Mouse (Mus musculus) liver, postnatal 0 days (tissue): ENCODE measurements around the gene Tns1. TPM values are rescaled to one million over a fixed set of nuclear protein-coding genes. Genes with fewer than 3 reads are reported as not detected.
"Not testable (repeated sequence)": the region's sequence is repeated elsewhere in the genome, so short reads cannot be mapped to it uniquely, and the experiment has no call there.

Experiments
- ATAC-seq: fragments of 200-750 bp; cut with Nextera tagmentation; 2 replicates; pipeline ENCODE4 v1.8.0; 2017; ENCODE audit warnings: mild to moderate bottlenecking, moderate library complexity
- DNase-seq: peaks from one replicate; pipeline ENCODE4 v3.0.0-alpha.2; 2016
- H3K27ac ChIP-seq: fragments of 300-500 bp; sonication (generic); 2 replicates; pipeline ENCODE4 v1.5.1; 2014; ENCODE audit warnings: antibody characterized with exemption, moderate library complexity, mild to moderate bottlenecking, low read depth
- H3K27me3 ChIP-seq: fragments of 300-500 bp; sonication (generic); 2 replicates; pipeline ENCODE4 v1.6.1; 2014; ENCODE audit warnings: low read length, control low read depth, mixed read lengths; ENCODE audit not compliant: insufficient read depth
- H3K36me3 ChIP-seq: fragments of 300-500 bp; sonication (generic); replicated peaks from 2 replicates; pipeline ENCODE4 v1.6.1; 2014; ENCODE audit warnings: mild to moderate bottlenecking, control low read depth, low read length, moderate library complexity, mixed read lengths; ENCODE audit not compliant: insufficient read depth
- H3K4me1 ChIP-seq: fragments of 300-500 bp; sonication (generic); 2 replicates; pipeline ENCODE4 v1.6.1; 2014; ENCODE audit warnings: antibody characterized with exemption, mild to moderate bottlenecking, control low read depth; ENCODE audit not compliant: insufficient read depth
- H3K4me2 ChIP-seq: fragments of 300-500 bp; sonication (generic); 2 replicates; pipeline ENCODE4 v1.6.1; 2014; ENCODE audit warnings: low read depth, mild to moderate bottlenecking, low read length, moderate library complexity, mixed read lengths
- H3K4me3 ChIP-seq: fragments of 300-500 bp; sonication (generic); 2 replicates; pipeline ENCODE4 v1.5.1; 2014; ENCODE audit warnings: low read depth, low read length
- H3K9ac ChIP-seq: fragments of 300-500 bp; sonication (generic); replicated peaks from 2 replicates; pipeline ENCODE4 v1.6.1; 2014; ENCODE audit warnings: mild to moderate bottlenecking, moderate library complexity
- H3K9me3 ChIP-seq: fragments of 300-500 bp; sonication (generic); 2 replicates; pipeline ENCODE4 v1.6.1; 2016; ENCODE audit warnings: mild to moderate bottlenecking, control low read depth, low read length, mixed read lengths
- CTCF ChIP-seq: sonication (generic); IDR thresholded peaks from 2 replicates; pipeline ENCODE4 v1.5.1; 2016; ENCODE audit warnings: antibody characterized with exemption, low read depth
- EP300 ChIP-seq: IDR thresholded peaks from 2 replicates; pipeline ENCODE4 v1.6.1; 2016; ENCODE audit warnings: antibody characterized with exemption, low read depth, mild to moderate bottlenecking
- WGBS: fragments of 180-500 bp; shearing (Covaris S2); extraction: QIAGEN DNeasy Blood & Tissue Kit; methylation state at CpG from one replicate; pipeline ENCODE4 v1.1.7; 2014; ENCODE audit not compliant: insufficient replicate concordance; 5-methylcytosine and 5-hydroxymethylcytosine counted together
- polyA plus RNA-seq: library from polyadenylated mRNA; unstranded; fragments of >200 nt; fragmentation: Nextera tagmentation; extraction: Ambion mirVana; gene quantifications from 2 replicates; pipeline ENCODE4 v1.2.1, GENCODE M21; 2015

Gene Tns1
- polyA plus RNA-seq, 1 experiment from 2014 or later, result 12.1 TPM

DNA sequence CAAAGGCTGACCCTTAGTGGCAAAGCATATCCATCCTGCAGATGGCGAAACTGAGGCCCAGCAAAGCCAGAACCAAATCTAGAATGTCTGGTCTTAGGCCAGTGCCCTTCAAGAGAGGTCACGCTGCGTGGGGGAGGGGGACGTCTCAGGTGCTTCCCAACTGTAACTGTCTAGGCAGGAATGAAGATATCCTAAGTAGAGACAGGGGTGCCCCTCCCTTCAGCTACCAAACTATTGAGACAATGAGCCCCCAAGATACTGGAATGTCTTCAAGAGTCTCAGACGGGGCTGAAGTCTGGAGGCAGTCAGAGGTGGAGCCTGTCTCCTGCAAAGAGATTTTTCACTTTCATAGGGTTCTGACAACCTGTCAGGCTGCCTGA, 218.4 kb downstream of the Tns1 start:
- DNase-seq, result no peak
- no peaks in the 10 kb centered on the region for H3K36me3 ChIP-seq

DNA sequence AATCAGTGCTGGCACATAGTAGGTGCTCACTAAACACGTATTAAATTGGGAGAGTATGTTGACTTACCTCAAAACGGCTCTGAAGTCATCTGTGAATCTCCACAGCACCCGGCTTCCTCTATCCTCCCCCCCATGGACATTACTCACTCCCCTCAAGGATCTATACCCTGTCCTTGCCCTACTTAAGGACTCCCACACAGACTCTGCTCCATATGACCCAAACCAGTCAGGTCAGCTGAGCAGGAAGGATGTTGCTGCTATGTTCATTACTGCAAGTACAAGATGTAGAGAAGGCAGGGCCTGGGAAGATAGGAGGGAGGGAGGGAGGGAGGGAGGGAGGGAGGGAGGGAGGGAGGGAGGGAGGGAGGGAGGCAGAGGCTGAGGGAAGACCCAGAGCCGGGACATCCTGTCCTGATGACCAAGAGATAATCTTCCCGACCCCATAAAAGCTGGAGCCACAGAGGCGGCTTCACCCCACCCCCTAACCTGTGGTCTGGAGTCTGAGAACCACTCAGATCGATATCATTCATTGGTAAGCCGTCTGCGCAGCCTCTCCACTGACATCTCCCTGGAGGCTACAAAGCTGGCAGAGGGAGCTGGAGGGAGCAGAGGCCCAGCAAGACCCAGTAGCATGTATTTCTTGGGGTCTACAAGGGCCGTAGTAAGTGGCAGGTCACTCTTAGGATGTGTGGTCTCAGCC, 219.0 kb downstream of the Tns1 start:
- Histone ChIP-seq H3K4me1 (no peaks in the 10 kb centered on the region), H3K4me2 (no peak overlapping the region), H3K36me3 (no peaks in the 10 kb centered on the region), H3K4me3 (no peak overlapping the region), H3K27ac (no peak overlapping the region), H3K9me3 (no peaks in the 10 kb centered on the region), H3K27me3 (no peaks in the 10 kb centered on the region), H3K9ac (no peak overlapping the region)
- 36% methylated on average over 10 of the region's 10 CpGs for WGBS
- peak; percentile 47; the same call in 1 of the 2 replicates for ATAC-seq
- DNase-seq, result no peak
- TF ChIP-seq EP300, result no peak
- no peak for TF ChIP-seq CTCF

More for the DNA sequence above, 218.4 kb downstream of the Tns1 start:
- WGBS, result 71% methylated on average over 5 of the region's 5 CpGs
- Histone ChIP-seq H3K4me1 (no peaks in the 10 kb centered on the region), H3K9me3 (no peaks in the 10 kb centered on the region), H3K4me3 (no peak overlapping the region), H3K27me3 (no peaks in the 10 kb centered on the region), H3K27ac (no peak overlapping the region), H3K4me2 (no peak overlapping the region), H3K9ac (no peak overlapping the region)
- ATAC-seq, result no peak
- peak; percentile 9; the same call in 1 of the 2 replicates for TF ChIP-seq CTCF
- TF ChIP-seq EP300, result no peak

DNA sequence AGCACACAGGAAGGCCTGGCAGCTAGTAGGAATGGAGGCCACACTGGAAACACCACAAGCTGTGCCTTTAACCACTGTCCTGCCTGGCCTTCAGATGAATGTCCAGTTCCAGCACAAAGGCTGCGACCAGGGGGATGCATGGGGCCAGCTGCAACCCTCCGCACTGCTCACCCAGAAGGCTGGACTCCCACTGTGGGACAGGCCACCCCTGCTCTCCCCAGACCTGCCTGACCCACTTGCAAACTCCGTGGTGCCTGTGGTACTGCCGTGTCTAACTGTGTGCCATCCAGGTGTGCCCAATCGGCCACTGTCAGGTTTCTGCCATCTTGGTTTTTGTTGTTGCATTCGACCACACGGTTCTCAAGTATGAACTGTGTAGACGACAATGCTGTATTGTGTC, 219.6 kb downstream of the Tns1 start:
- Histone ChIP-seq H3K27ac (no peak overlapping the region), H3K4me2 (no peak overlapping the region), H3K36me3 (no peaks in the 10 kb centered on the region), H3K27me3 (no peaks in the 10 kb centered on the region), H3K4me3 (no peak overlapping the region), H3K4me1 (no peaks in the 10 kb centered on the region), H3K9ac (no peak overlapping the region), H3K9me3 (no peaks in the 10 kb centered on the region)
- DNase-seq (no peak), ATAC-seq (no peak)
- 74% methylated on average over 8 of the region's 8 CpGs for WGBS
- no peak for TF ChIP-seq CTCF
- TF ChIP-seq EP300, result no peak

DNA sequence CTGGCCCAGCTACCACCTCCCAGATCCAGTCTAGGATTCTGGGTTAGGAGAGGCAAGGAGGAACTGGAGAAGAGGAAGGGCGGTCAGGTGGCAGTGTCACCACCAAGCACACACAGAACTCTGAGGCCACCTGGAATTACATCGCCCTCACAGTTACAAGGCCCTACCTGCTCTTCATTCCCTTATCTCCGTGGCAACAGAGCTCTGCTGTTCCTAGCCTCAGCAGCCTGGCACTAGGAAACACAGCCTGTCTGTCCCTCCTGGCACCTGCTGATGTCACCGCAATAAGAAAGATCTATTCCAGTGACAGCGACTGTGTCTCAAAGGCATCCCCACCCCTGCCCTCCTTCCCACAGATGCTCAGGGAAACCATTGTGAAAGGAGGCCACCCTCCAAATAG, 221.2 kb downstream of the Tns1 start:
- WGBS, result 76% methylated on average over 5 of the region's 5 CpGs

DNA sequence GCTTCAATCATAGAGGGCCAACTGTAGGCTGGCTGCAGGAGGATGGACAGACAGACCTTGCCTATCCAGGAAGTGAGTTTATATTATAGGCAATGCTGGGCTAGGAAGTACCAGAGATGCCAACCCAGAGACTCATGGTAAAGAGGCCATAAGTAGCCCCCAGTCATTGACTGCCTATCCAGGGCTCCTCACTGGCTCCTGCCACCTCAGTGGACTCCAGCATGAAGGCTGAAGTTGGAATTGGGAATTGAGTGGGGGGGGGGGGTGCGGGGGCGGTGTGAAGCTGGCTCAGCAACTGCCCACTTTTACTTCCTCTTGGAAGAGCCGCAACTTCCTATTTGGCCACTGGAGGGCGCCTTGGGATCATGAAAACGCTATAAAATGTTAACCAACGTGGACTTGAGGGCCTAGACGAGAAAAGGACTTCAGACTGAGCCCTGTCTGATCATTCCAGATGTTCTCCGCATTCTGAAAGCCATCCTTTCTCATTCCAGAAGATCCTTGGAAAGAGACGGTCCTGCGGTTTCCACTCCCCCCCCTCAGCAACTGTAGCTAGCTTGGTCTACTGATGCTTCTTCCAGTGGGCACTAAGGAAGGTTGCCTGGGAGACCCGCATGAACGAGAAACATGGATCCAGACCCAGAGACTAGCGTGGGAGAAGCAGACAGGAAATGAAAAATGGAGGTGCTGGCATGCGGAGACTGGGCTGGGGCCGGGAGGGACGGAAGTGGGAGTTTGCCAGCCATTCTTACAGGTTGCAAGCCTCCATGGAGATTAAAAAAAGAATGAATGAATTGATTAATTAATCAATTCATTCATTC, 221.9 kb downstream of the Tns1 start:
- Histone ChIP-seq H3K36me3 (no peaks in the 10 kb centered on the region), H3K27ac (no peak overlapping the region), H3K27me3 (no peaks in the 10 kb centered on the region), H3K4me1 (no peaks in the 10 kb centered on the region), H3K9ac (no peak overlapping the region), H3K4me2 (no peak overlapping the region), H3K9me3 (no peaks in the 10 kb centered on the region), H3K4me3 (no peak overlapping the region)
- 20% methylated on average over 16 of the region's 16 CpGs for WGBS
- ATAC-seq, result peak; percentile 62
- TF ChIP-seq EP300 (no peak), CTCF (peak; percentile 79)
- DNase-seq, result peak; percentile 80

More for the DNA sequence above, 221.2 kb downstream of the Tns1 start:
- ATAC-seq (no peak), DNase-seq (no peak)
- Histone ChIP-seq H3K9me3 (no peaks in the 10 kb centered on the region), H3K4me3 (no peak overlapping the region), H3K9ac (no peak overlapping the region), H3K36me3 (no peaks in the 10 kb centered on the region), H3K4me1 (no peaks in the 10 kb centered on the region), H3K27ac (no peak overlapping the region), H3K27me3 (no peaks in the 10 kb centered on the region), H3K4me2 (no peak overlapping the region)
- TF ChIP-seq EP300 (no peak), CTCF (no peak)

DNA sequence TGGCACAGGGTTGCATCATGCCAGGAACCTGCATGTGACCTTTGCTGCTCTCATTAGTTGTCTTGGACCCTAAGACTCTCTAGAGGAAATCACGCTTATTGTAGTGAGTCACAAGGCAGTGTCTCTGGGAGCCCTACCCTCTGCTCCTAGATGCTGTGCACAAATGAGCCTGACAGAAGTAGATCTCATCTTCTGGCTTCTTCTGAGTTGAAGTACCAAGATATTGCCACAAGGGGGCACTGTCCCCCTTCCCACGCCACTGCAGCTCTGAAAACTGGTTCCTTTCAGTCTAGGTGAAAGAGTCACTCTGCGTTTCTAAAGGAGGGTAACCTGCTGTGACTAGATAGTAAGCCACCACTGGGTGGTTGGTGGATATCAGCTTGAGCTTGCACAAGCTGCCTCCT, 222.8 kb downstream of the Tns1 start:
- Histone ChIP-seq H3K27ac (no peak overlapping the region), H3K4me2 (no peak overlapping the region), H3K9me3 (no peaks in the 10 kb centered on the region), H3K4me1 (no peaks in the 10 kb centered on the region), H3K9ac (no peak overlapping the region), H3K36me3 (no peaks in the 10 kb centered on the region), H3K4me3 (no peak overlapping the region), H3K27me3 (no peaks in the 10 kb centered on the region)
- peak; percentile 73 for DNase-seq
- 9% methylated on average over 3 of the region's 3 CpGs for WGBS
- peak; percentile 68 for ATAC-seq
- TF ChIP-seq CTCF, result peak; percentile 98
- TF ChIP-seq EP300, result no peak

DNA sequence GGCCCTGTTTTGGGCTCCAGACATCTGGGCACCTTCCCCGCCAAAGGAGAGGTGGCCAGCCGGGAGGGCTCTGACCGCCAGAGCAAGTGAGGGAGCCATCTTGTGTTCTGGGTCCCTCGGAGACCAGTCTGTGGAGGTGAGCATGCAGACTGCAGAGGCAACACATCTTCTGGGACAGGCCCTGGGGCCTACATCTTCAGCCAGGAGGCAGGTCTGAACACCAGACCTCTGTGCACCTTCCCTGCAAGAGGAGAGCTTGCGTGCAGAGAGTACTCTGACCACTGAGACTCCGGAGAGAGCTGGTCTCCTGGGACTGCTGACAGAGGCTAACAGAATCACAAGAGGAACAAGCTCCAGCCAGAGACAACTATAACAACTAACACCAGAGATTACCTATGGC, 228.8 kb downstream of the Tns1 start:
- not testable (repeated sequence) for H3K4me1 ChIP-seq, ATAC-seq, H3K36me3 ChIP-seq, H3K9me3 ChIP-seq, H3K4me2 ChIP-seq, H3K4me3 ChIP-seq, H3K27me3 ChIP-seq, H3K27ac ChIP-seq, H3K9ac ChIP-seq, DNase-seq
- WGBS, result 75% methylated on average over 6 of the region's 6 CpGs
